Mouse (Mus musculus) regulatory T cell (primary cell): ENCODE data around the gene Eps8l1.

Source experiments
- in situ Hi-C: fragments of 300-600 bp; cut with MboI, MseI; formaldehyde crosslinking; loops from one replicate; pipeline ENCODE4 v1.15.1; 2025; ENCODE audit warnings: high pct_unique_total_duplicates

Gene Eps8l1

GRCm38 (mm10) chr7:4527302-4527689 lies 66.8 kb downstream of the Eps8l1 start:
- in situ Hi-C loops: loop anchor here (10.0 kb wide), 1 partner anchor 382 kb away; no protein-coding TSS in a partner anchor
